ENCODE assay signal across 25 mouse cellular contexts in the genomic region with DNA sequence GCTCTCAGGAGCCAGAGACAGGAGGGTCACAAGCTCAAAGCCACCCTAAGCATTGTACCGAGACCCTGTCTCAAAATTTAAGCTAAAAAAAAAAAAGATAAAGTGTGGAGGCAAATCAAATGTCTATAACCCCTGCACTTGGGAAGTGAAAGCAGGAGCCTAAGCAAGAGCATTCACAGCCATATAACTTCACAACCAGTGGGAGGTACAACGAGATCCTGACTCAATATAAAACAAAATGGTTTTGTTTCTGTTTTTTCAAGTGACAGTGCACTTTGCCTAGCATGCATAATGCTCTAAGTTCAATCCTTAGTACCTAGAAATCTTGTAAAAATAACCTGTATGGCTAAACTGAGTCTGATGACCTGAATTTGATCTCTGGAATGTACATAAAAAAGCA.
"Had no signal": no experiment of that assay in that cellular context is flagged by ENCODE, and none has a peak within 500 bp of the region (broad histone marks: within the 10 kb centered on the region; RNA-seq: fewer than 3 reads in every experiment).

No protein-coding gene starts in this region.

- H3K27me3 ChIP-seq: heart, embryonic 13.5 days; heart, embryonic 15.5 days; hindbrain, embryonic 13.5 days; hindbrain, embryonic 15.5 days; limb, embryonic 12.5 days had no signal

- H3K4me3 ChIP-seq: heart, adult 2 months; heart, embryonic 13.5 days; heart, embryonic 15.5 days; hindbrain, embryonic 13.5 days; hindbrain, embryonic 15.5 days; layer of hippocampus, adult 2 months; left cerebral cortex, adult 2 months; limb, embryonic 10.5 days; limb, embryonic 12.5 days had no signal

- H3K36me3 ChIP-seq: heart, embryonic 15.5 days; hindbrain, embryonic 15.5 days had no signal

- H3K4me2 ChIP-seq: heart, embryonic 11.5 days; heart, embryonic 13.5 days; heart, embryonic 15.5 days; hindbrain, embryonic 13.5 days; hindbrain, embryonic 15.5 days; limb, embryonic 12.5 days; liver, embryonic 11.5 days had no signal

- H3K27ac ChIP-seq: heart, adult 2 months; heart, embryonic 13.5 days; heart, embryonic 15.5 days; hindbrain, embryonic 13.5 days; hindbrain, embryonic 15.5 days; hindbrain, postnatal 0 days; layer of hippocampus, adult 2 months; left cerebral cortex, adult 2 months; limb, embryonic 10.5 days; limb, embryonic 12.5 days had no signal

- DNase-seq: gastrocnemius, postnatal 10 days; gastrocnemius, postnatal 25 days; heart, adult 11 months; heart, adult 2 months; heart, postnatal 14 days; heart, postnatal 36 days; kidney, adult 11 months; kidney, adult 2 months; kidney, adult 9 months; kidney, postnatal 10 days; kidney, postnatal 25 days; kidney, postnatal 4 days; liver had no signal

- ATAC-seq: hindbrain, postnatal 0 days; intestine, embryonic 16.5 days had no signal

- H3K9me3 ChIP-seq: heart, embryonic 13.5 days; heart, embryonic 15.5 days; hindbrain, embryonic 13.5 days; hindbrain, embryonic 15.5 days; limb, embryonic 10.5 days; limb, embryonic 12.5 days had no signal

- H3K9ac ChIP-seq: heart, embryonic 13.5 days; heart, embryonic 15.5 days; hindbrain, embryonic 13.5 days; hindbrain, embryonic 15.5 days; limb, embryonic 12.5 days had no signal
